Mouse (Mus musculus) lung, adult 18-20 months (tissue): ENCODE data around the gene Pla2g4d.

Source experiments
- DNase-seq, 2 experiments: peaks; one replicate each; pipeline ENCODE4 v3.0.0; 2022; ENCODE audit warnings: mixed read lengths in 2 of 2

Pla2g4d gene

DNA sequence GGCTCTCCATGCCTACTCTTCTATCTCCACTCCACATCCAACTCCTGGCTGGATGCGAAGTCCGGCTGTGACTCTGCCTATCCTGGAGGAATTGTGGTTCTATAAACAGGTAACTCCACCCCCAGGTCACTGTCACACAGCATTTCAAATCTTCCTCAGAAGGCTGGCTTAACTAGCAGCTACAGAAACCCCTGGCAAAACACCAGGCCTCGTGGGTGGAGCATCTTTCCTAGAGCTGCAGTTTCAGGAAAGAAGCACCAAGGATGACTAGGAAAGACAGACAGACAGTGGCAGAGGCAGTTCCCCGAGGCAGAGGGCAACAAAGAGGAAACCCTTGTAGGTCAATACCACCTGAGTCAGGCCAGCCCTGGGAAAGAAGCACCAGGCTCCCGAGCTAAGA, at the start of gene Pla2g4d:
Pla2g4d (minus strand) TSS at position 203 of the 400 bp plus-strand sequence.
- no peak for DNase-seq

DNA sequence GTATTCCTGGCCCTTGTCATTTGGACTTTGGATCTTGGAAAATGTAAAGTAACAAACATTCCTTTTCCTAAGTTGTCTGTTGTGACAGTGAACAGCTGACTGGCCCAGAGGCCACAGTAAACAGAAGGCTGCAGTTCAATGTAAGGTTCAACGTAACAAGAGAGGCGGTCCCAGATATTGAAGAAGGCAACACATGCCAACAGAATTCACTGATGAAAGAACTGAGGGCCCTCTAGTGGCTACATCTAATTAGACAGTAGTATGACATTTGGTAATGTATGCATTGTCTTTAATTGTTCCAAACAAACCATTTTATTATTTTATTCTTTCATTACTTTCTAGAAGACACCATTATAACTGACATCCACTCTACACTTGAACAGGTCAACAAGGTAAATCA, 48.9 kb upstream of the Pla2g4d start:
- DNase-seq = no peak

DNA sequence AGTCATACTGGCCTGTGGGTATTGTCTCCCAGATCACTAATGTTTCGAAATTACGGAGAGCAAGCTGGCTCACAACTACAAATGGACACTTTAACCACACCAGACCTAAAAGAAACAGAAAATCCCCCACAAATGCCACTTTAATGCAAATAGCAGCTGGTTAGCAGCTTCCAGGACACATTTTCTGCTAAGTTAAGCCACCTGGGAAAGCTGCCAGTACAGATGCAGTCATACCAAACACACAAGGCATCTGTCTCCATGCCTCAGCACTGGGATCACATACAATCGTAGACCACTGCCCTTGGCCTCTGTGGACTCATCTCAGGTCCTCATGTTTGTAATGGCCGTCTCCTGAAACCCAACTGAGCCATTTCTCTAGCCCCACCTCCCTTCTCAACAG, 42.6 kb upstream of the Pla2g4d start:
- DNase-seq = no peak

DNA sequence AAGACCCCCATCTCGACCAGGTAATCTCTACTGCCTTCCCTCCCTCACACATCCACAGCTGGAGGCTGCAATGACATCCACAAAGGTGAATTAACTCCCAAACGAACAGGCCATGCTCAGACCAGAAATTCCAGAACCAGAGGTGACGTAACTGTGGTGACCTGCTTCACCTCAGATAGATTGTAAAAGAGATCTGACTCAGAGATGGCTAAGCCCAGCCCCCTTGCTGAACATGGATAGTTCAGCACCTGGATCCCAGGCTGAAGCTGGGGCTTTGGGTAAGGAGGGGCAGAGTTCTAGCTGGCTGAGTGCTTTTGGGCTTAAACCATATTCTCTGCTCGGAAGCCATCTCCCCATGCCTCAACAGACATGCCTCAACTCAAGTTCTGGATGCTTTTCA, 26.1 kb upstream of the Pla2g4d start:
- DNase-seq = no peak

DNA sequence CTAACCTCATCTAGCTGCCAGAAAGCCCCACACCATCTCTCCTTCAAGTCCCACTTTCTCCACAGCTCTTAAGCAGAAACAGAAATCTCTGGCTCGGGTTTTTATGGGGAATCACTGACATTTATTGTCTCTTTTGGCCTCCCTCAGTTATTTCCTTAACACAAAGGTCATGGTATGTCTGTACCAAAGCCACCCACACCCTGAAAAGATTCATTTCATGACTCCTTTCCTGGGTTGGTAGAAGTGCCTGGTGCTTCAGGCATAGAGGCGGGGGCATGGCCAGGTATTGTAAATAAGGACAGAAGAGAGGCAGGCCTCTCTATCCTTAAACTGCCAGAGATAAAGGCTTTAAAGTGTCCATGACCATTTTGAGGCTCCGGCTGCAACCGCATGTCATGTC, 25.5 kb upstream of the Pla2g4d start:
- DNase-seq = no peak

DNA sequence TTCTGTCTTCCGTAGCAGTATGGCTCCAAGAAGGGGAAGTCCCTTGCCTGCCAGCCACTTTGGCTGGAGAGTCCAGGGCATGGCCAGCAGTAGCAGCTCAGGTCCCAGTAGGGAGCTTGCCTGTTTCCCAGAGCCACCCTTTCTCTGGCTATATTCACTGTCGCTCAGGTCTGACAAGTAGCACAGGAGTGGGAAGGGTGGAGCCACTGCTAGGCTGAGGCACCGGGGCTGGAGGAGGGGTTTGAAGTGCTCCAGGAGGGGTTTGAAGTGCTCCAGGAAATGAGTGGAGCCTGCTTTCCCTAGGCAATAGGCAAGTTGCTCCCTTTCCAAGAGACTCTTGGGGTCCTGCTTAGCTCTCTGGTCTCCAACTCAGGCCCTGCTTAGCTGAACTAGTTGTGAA, 25.0 kb upstream of the Pla2g4d start, which contains the start of gene Pla2g4f:
Pla2g4f (minus strand) TSS at position 190 of the 400 bp plus-strand sequence.
- peak; percentile 72 to 77 for DNase-seq

DNA sequence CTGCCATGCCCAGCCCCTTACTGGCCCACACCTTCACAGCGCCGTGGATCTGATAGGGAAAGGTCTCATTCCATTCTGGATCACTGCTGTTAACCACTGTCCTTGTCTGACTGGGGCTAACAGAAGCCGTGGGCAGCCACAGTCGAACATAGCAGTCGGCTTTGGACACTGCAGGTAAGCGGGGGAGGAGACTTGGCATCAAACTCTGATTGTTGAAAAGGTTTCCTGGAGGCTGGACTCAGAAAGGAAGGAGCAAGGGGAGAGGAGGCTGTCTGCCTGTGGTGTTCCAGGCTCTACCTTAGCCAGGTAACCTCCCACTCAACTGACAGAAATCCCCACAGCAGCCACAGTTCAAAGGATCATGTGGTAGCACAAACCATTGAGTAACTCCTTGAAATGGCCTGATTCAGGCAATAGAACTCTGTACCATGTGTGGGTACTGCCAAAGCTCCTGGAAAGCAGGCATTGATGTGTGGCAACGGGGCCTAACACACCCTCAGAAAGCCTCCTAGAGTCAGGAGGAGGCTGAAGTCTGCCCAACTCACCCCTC, 23.4 kb upstream of the Pla2g4d start:
- peak; percentile 23 to 60 for DNase-seq

DNA sequence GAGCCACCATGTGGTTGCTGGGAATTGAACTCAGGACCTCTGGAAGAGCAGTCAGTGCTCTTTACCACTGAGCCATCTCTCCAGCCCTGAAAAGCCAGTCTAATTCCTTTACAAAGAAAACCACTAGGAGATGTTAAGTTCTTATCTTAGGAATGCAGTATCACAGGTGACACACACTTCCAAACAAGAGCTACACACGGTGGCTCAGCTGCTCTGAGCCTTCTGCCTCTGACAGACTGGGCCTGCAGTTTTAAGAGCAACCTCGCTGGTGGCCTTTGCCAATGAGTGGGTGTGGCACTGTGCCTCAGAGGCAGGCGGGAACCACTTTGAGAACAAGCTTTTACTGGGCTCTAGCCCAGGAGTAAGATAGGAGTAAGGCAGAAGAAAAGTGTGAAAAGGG, 15.1 kb upstream of the Pla2g4d start:
- DNase-seq = peak in 1 of 2 experiments; percentile 15

DNA sequence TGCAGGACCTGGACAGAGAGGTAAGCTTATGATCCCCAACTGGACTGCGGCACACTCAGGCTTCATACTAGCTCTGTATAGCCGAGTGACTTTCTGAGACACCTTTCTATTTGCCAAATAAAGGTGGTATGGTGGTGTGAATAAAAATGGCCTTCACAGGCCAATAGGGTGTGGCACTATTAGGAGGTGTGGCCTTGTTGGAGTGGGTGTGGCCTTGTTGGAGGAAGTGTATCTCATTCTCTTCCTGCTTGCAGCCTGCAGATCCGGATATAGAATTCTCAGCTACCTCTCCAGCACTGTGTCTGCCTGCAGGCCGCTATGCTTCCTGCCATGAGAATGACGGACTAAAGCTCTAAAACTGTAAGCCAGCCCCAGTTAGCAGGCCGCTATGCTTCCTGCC, 12.1 kb upstream of the Pla2g4d start:
- no peak for DNase-seq

DNA sequence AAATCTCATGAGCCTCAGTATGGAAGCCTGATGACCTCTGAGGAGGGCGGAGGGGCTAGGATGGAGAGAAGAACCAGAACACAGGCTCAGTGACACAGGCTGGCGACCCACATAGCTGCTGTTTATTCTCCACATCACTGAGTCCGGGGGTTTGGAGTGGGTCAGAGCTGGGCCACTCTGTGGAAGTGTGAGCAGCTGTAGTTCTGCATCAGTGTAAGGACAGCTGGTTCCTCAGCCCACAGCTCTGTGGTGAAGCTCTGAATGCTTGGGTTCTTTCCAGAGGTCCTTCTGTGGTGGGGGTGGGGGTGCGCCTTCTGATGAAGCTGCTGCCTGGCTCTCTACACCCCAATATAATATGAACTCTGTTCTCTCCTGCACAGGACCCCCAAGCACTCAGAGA, 10.9 kb upstream of the Pla2g4d start:
- DNase-seq = no peak

DNA sequence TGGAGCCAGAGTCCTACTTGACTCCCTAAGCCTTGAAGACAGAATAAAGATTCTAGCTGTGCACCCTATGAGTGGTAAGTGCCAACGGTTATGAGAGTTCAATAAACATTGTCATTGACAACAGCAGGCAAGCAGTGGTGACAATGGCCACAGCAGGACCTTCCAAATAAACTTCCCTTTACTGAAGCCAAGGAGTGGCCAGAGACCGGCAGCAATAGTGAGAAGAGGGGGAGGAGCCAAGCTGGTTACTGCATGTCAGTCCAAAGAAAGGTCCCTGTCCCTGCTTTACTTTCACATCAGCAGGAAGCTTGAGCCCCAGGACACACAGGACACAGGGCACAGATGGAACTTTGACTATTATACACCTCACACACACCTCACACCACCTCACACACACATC, 7.2 kb upstream of the Pla2g4d start:
- no peak for DNase-seq

DNA sequence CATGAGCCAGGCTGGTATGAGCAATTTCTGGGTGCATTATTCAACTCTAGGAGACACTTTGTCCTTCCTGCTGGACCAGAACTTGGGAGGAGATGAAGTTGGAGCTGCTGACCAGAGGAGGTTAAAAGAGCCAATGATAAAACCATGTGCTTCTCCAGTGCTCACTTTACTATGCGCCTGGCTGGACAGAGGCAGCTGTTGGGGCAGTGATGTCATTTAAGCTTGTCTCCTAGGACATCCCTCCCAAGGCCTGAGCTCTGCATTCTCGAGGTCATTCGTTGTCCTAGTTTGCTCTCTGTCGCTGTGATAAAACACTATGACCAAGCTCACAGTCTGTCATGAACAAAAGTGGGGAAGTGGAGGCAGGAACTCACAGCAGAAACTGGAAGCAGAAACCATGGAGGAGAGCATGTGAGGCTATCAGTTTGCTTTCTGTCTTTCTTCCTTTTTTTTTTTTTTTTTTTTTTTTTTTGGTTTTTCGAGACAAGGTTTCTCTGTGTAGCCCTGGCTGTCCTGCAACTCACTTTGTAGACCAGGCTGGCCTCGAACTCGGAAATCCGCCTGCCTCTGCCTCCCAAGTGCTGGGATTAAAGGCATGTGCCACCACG, 2.6 kb upstream of the Pla2g4d start:
- DNase-seq = no peak

DNA sequence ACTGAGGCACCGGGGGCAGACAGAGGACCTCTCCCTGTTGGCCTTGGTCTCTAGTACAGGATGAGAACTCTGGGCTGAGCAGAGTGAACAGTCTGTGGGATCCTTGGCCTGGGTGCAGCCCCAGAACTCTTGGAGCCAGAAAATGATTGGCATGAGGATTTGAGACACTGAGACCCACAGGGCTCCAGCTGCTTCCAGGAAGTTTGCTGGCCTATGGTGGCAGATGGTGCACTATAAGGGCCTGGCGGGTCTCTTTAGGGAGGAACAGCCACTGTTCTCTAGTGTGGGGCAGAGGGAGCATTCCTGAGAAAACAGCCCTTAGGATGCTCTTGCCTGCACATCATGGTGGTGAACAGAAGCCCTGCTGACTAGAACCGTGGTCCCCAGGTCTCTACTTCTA, 596 bp downstream of the Pla2g4d start:
- DNase-seq = no peak

DNA sequence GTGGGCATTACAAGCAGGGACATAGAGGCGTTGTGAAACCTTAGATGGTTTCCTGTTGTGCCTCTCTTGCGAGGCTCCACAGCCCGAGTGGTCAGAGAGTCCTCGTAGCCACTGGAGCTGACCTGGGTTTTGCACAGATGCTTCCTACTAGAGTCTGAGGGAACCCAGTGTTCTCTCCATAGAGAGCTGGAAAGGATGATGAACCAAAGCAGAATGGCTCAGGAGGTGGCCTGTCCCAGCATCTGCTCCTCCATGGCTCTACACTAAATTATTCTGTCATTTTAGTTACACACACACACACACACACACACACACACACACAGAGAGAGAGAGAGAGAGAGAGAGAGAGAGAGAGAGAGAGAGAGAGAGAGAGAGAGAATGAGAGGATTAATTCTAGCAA, 3.4 kb downstream of the Pla2g4d start:
- no peak for DNase-seq

DNA sequence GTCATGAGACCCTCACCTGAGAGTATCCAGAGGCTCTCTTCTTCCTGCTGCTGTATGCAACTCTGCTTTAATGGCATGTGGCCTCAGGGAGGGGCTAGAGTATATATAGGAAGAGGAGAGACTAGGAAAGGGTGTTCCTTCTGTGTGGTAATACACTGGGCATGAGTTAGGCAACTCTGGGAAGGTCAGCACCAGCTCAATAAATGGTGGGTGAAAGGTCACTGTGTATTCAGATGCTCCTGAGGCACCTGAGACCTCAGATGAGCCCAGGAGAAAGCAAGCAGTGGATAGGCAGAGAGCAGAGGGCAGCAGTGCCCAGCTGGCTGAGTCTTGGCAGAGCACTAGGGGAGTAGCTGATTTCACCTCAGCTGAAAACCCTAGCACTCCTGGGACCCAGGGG, 4.3 kb downstream of the Pla2g4d start:
- no peak for DNase-seq

DNA sequence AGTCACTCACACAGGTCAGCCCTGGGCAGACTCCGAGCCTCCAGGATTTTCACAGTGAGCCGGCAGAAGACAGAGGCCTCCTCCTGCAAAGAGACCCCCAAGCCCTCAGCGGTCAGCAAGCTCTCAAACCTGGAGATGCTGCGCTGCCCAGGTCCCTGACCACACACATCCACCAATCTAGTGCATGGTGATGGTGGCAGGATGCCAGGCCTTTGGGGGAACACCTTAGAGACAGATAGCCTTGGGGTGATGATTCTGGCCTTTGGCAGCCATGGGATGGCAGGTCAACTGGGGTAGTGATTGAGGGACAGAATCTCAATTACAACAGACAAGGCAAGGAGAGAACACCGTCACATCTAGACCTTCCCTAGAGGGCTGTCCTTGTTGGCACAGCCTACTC, 4.9 kb downstream of the Pla2g4d start:
- no peak for DNase-seq

DNA sequence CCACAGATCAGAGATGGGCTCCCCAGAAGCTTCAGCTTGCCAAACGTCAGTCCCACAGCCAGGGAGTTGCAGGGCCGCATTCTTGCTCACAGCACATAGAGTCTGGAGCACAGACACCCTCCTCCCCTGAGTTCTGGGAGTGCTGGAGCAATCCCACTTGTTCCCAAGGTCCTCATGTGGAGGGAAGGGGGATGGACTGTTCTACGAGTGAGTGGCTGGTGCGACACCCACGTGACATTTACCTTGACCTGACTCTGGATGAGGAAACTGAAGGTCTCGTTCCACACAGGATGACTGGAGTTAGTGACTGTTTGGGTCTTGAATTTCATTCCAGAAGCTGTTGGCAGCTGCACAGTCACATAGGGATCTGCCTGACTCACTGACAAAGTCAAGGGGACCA, 5.4 kb downstream of the Pla2g4d start:
- DNase-seq = peak in 1 of 2 experiments; percentile 2

DNA sequence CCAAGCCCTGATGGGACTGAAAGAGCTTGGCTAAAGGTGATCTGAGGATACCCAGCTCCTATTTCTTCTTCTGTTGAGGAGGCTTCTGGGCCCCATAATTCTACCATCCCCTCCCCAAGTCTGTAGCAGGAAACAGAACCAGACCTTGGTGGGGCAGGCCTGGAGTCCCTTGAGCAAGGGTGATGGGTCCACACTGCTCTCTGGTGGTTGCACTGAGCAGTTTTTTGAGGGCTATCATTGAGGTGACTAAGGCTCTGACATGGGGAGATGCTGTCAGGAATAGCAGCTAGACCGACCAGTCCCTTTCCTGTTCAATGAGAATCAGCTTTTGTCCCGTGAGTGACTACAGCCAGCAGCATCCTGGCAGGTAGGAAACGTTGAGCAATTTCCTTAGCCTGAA, 7.8 kb downstream of the Pla2g4d start:
- DNase-seq = no peak

DNA sequence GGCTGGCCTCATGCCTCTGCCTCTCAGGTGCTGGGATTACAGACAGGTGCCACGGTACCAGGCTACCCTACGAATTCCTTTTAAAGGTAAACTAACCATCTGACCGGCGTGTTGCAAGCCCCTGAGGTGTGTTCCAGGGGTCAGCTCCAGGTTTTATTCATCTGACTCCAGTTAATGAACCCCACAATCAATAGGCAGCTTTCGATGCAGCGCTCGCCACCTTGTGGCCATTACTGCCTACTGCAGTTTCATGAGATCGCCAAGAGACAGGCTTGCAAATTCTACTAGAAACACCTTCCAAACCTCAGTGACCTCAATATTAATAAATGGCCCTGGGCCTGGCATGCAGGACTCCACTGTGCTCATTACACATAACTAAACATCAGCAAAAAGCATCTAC, 9.0 kb downstream of the Pla2g4d start:
- peak; percentile 30 to 42 for DNase-seq

DNA sequence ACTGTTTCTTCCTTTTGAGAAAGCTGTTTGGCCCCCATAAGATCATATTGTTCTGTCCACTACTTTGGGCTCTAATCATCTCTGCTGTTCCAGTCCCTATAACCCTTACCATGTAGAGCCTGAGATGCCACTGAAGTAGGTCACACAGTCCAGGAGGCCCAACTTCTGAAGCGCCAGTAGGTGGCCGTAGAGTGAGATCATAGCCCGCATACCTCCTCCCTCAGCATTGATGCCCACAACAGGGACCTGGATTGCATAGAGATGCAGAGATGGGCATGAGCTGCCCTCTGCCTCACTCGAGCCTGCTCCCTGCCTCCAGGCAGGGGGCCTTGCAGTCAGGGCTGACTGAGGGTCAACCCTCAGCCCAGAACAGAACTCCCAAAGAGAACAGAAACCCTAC, 12.0 kb downstream of the Pla2g4d start:
- no peak for DNase-seq

DNA sequence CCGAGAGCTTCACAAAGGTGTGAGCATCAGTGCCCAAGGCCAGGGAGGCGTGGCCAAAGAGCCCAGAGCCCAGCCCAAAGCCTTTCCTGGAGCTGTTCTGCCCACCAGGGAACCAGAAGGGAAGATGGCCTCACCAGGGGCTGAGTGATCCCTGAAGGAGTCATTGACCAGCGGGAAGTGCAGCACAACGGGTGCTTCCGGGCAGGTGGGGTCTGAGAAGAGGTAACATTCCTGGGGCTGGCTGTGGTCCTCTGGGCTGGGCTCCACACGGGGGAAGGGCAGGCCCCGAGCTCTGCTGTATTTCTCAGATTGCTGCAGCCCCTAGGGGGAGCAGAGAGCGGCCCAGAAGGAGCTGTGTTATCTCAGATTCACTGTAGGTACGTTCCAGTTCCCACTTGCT, 20.4 kb downstream of the Pla2g4d start:
- no peak for DNase-seq

DNA sequence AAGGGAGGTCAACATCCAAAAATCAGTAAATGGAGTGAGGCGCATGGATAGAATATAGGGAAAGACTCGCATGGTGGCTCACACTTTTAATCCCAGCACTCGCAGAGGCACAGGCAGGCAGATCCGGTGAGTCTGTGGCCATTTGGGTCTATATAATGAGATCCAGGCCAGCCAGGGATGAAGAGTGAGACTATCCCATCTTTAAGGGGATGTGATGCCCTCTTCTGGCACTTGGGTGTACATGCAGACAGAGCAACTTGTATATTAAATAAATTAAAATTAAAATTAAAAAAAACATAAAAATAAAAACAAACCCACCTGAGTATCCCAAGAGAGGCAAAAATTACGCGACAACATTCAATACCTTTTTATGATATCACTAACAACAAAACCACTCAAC, 23.5 kb downstream of the Pla2g4d start:
- no peak for DNase-seq

DNA sequence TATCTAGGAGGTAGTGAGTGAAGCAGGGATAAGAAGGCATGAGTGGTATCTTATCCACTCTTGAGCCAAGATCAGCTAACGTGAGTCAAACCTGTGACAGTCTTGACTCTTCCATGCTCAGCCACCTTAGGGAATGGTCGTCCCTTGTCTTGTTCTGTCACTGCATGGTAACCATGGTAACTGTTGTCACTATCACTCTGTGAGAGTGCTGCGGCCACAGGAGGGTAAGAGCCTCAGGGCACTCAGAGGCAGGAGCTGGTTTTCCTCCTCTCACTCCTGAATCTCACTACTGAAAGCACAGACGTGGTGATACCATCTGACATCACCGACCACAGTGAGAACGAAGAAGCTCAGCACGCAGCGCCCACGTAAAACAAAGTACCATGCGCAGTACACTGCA, 24.1 kb downstream of the Pla2g4d start:
- no peak for DNase-seq

DNA sequence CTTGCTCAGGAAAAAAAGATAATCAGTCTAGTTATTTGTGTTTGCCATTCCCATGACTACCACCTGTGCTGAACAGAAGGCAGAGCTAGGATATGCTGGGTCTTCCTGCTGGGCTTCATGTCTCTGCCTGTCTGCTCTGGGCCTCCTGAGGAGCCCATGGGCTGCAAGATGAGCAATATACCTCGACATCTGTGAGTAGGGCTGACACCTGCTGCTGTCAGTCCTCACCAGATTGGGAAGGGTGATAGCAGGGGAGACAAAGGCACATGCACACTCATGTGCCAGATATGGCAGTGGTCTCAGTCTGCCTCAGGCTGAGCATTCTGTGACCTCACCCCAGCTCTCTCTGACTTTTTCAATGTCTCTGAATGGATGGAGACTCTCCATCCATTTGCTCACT, 26.1 kb downstream of the Pla2g4d start:
- no peak for DNase-seq

DNA sequence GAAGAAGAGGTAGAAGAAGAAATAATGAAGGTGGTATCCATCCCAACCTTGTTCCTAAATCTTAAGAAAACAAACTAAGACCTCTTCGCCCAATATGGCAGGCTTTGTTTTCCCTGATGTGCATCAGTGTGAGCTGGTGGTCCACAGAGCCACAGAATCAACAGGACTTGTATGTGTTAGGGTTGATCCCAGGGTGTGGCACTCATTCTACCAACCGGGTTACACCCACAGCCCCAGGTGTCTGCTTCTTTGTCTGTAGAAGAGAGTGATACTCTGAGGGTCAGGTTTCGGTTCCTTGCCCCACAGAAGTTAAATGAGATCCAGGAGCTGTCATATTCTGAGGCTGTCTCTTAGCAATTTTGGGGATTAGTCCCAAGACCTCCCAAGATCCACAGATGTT, 27.7 kb downstream of the Pla2g4d start:
- DNase-seq = no peak
